8 mouse cellular contexts compared by ENCODE assay signal in genomic region chr13:45963497-45964330, GRCm38 (mm10). TPM values are rescaled to one million over a fixed set of nuclear protein-coding genes. Genes with fewer than 3 reads are reported as not detected.
DNase-seq lines count a peak whose midpoint lies in the region; ATAC-seq lines count a peak whose summit lies in the region.

No protein-coding gene starts in this region.

- peak; percentile 64 for ATAC-seq in embryonic facial prominence, embryonic 13.5 days (ENCODE audit: insufficient number of reproducible peaks, insufficient read depth, low FRiP score, low TSS enrichment, low read depth)
- ATAC-seq in kidney, embryonic 15.5 days (replicated peaks; ENCODE audit: low FRiP score) = peak; percentile 52
- peak; percentile 62 for ATAC-seq in liver, embryonic 13.5 days (ENCODE audit: low read depth)

- H3K9me3 ChIP-seq in embryonic facial prominence, embryonic 13.5 days = no peaks in the 10 kb centered on the region
- no peaks in the 10 kb centered on the region for H3K9me3 ChIP-seq in heart, embryonic 10.5 days
- no peaks in the 10 kb centered on the region for H3K9me3 ChIP-seq in kidney, embryonic 15.5 days (replicated peaks)
- no peaks in the 10 kb centered on the region for H3K9me3 ChIP-seq in liver, embryonic 13.5 days (replicated peaks)

- peaks cover 42% of the 10 kb centered on the region for H3K4me1 ChIP-seq in embryonic facial prominence, embryonic 13.5 days
- H3K4me1 ChIP-seq in heart, embryonic 10.5 days = peaks cover 27% of the 10 kb centered on the region
- H3K4me1 ChIP-seq in kidney, embryonic 15.5 days = peaks cover 46% of the 10 kb centered on the region
- H3K4me1 ChIP-seq in liver, embryonic 13.5 days (replicated peaks) = peaks cover 32% of the 10 kb centered on the region

- WGBS in embryonic facial prominence, embryonic 13.5 days = 1% methylated on average over 61 of the region's 95 CpGs
- under 1% methylated on average over 83 of the region's 95 CpGs for WGBS in heart, embryonic 10.5 days
- 0% methylated on average over 79 of the region's 95 CpGs for WGBS in kidney, embryonic 15.5 days
- WGBS in liver, embryonic 13.5 days (ENCODE audit: insufficient replicate concordance) = under 1% methylated on average over 93 of the region's 95 CpGs

- peak overlapping the region; percentile 85 for H3K4me3 ChIP-seq in embryonic facial prominence, embryonic 13.5 days
- peak overlapping the region; percentile 94 for H3K4me3 ChIP-seq in heart, embryonic 10.5 days
- H3K4me3 ChIP-seq in kidney, embryonic 15.5 days (replicated peaks) = peak overlapping the region; percentile 92
- H3K4me3 ChIP-seq in liver, embryonic 13.5 days (replicated peaks) = peak overlapping the region; percentile 84

- H3K4me2 ChIP-seq in embryonic facial prominence, embryonic 13.5 days = peak overlapping the region; percentile 85
- peak overlapping the region; percentile 94 for H3K4me2 ChIP-seq in kidney, embryonic 15.5 days
- peak overlapping the region; percentile 99 for H3K4me2 ChIP-seq in liver, embryonic 13.5 days

- H3K27ac ChIP-seq in embryonic facial prominence, embryonic 13.5 days = peak overlapping the region; percentile 96
- peak overlapping the region; percentile 96 for H3K27ac ChIP-seq in heart, embryonic 10.5 days
- peak overlapping the region; percentile 96 for H3K27ac ChIP-seq in kidney, embryonic 15.5 days
- H3K27ac ChIP-seq in liver, embryonic 13.5 days = peak overlapping the region; percentile 78

- no peaks in the 10 kb centered on the region for H3K36me3 ChIP-seq in embryonic facial prominence, embryonic 13.5 days
- H3K36me3 ChIP-seq in heart, embryonic 10.5 days = no peaks in the 10 kb centered on the region
- no peaks in the 10 kb centered on the region for H3K36me3 ChIP-seq in kidney, embryonic 15.5 days
- no peaks in the 10 kb centered on the region for H3K36me3 ChIP-seq in liver, embryonic 13.5 days
- no peaks in the 10 kb centered on the region for H3K36me3 ChIP-seq in splenic B cell, adult 2 months (ENCODE audit: control insufficient read depth, insufficient read depth, low read length, poor library complexity, severe bottlenecking)

- peak; percentile 57 for DNase-seq in 3T3-L1 (ENCODE audit: low read depth, low spot score)
- DNase-seq in adrenal gland, postnatal 36 days = peak; percentile 95 to 96
- DNase-seq in heart, embryonic 10.5 days (ENCODE audit: low spot score) = peak; percentile 87
- DNase-seq in liver, embryonic 13.5 days = peak; percentile 64
- DNase-seq in natural killer cell, adult 2 months (ENCODE audit: low spot score in 2 of 2) = peak; percentile 40 to 49
- DNase-seq in splenic B cell, adult 2 months (ENCODE audit: low read depth, low spot score) = peak; percentile 66

- H3K9ac ChIP-seq in embryonic facial prominence, embryonic 13.5 days = peak overlapping the region; percentile 91
- peak overlapping the region; percentile 90 for H3K9ac ChIP-seq in kidney, embryonic 15.5 days
- peak overlapping the region; percentile 85 for H3K9ac ChIP-seq in liver, embryonic 13.5 days

- H3K27me3 ChIP-seq in embryonic facial prominence, embryonic 13.5 days = peaks cover 12% of the 10 kb centered on the region
- no peaks in the 10 kb centered on the region for H3K27me3 ChIP-seq in heart, embryonic 10.5 days (ENCODE audit: insufficient read depth, poor library complexity, severe bottlenecking)
- no peaks in the 10 kb centered on the region for H3K27me3 ChIP-seq in kidney, embryonic 15.5 days
- H3K27me3 ChIP-seq in liver, embryonic 13.5 days = no peaks in the 10 kb centered on the region
- no peaks in the 10 kb centered on the region for H3K27me3 ChIP-seq in splenic B cell, adult 2 months (ENCODE audit: control insufficient read depth, insufficient read depth, low read length, poor library complexity, severe bottlenecking)

RNA-seq across cellular contexts. Expression of gene Atxn1, which starts 1.1 kb away (rescaled TPM):
- total RNA-seq in adrenal gland, postnatal 36 days (2021) = 10 to 100 TPM; 36.1 to 52.4 TPM
- polyA plus RNA-seq in embryonic facial prominence, embryonic 13.5 days (2015; fragmentation: Nextera tagmentation; extraction: Ambion mirVana) = 5.5 and 7.7 TPM in 2 replicates
- polyA plus RNA-seq in heart, embryonic 10.5 days (2016; fragmentation: Nextera tagmentation; extraction: Ambion mirVana) = 3.9 and 6.2 TPM in 2 replicates
- polyA plus RNA-seq in kidney, embryonic 15.5 days (2015; fragmentation: Nextera tagmentation; extraction: Ambion mirVana) = 6.3 and 7.0 TPM in 2 replicates
- 1.5 and 1.8 TPM in 2 replicates for polyA plus RNA-seq in liver, embryonic 13.5 days (2015; fragmentation: Nextera tagmentation; extraction: Ambion mirVana)

Comparison
In these comparisons a context has a peak if more than half of its experiments do, and no peak if none do; other contexts are left out.
1. Peak in every context shown above with its lines: DNase-seq, ATAC-seq, H3K4me3 ChIP-seq and H3K27ac ChIP-seq.
2. DNase-seq: peak in every context shown above with its lines; median percentile 96 in adrenal gland, postnatal 36 days; 87 in heart, embryonic 10.5 days; 66 in splenic B cell, adult 2 months; 64 in liver, embryonic 13.5 days; 57 in 3T3-L1; 44 in natural killer cell, adult 2 months.